Mouse (Mus musculus) mesoderm, embryonic 11.5 days (tissue): ENCODE measurements around the gene Olfr1428.
"Not testable (repeated sequence)": the region's sequence is repeated elsewhere in the genome, so short reads cannot be mapped to it uniquely, and the experiment has no call there.

Source experiments
- DNase-seq: peaks from one replicate; pipeline ENCODE4 v3.0.0-alpha.2; 2012; ENCODE audit warnings: low read depth, low spot score

The Olfr1428 gene

GRCm38 (mm10) chr19:12115797-12116196 lies at the start of gene Olfr1428:
Gene Olfr1428 (minus strand): TSS chr19:12115897.
- no peak for DNase-seq

GRCm38 (mm10) chr19:12145452-12145851 lies 29.8 kb upstream of the Olfr1428 start:
- DNase-seq = no peak

DNA sequence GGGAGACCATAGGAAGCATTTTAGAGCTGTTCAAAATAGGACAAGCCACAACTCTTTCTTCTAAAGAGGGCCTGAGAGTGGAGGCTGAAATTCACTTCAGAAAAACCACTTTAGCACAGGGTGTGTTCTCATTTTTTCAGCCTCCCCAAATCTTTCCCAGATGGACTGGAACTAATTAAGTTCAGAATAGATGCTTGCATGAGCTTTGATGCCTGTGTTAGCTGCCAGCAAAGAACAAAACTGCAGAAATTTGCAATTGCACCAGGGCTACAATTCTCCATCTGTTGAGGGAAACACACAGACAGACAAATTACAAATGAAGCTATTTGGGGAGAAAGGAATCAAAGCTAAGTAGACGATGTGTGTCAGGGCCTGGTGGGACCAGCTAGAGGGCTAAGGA lies 27.7 kb upstream of the Olfr1428 start:
- no peak for DNase-seq

DNA sequence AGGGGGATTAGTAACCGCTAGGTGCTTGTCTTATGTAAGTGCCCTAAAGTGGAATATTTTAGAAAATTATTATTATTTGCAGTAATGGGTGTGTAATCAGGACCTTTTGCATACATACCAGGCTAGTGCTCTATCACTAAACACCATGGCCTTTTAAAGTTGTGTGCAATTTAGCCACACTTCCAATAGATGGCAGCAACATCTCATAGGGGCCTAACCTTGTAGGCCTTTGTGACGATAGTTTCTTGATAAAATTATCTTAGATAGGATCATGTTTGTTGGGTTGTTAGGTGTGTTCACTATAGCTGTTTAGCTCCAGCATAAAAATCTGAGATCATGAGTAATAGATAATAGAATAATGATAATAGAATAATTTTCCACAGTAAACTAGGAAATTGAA lies 18.6 kb upstream of the Olfr1428 start:
- peak; percentile 18 for DNase-seq

GRCm38 (mm10) chr19:12123103-12123502 lies 7.4 kb upstream of the Olfr1428 start, which contains the start of gene Olfr76:
Gene Olfr76 (minus strand): TSS chr19:12123203.
- no peak for DNase-seq

DNA sequence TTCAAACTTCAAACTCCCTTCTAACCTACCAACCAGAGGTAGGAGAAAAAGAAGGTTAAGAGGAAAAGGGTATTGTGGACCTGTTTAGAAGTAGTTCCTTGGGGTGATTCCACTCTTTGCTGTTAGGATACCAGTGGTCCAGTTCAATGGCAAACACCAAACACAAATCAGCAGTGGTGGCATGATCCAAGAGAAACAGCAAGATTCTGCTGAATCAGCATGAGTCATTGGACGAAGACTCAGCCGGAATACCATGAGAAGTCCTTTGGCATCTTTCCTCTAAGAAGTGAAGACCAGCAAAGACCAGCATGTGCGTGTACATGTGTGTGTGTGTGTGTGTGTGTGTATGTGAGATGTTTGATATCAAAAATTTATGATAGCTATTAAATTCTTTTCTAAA lies 767 bp upstream of the Olfr1428 start:
- no peak for DNase-seq

- no peak for DNase-seq
Observed at GRCm38 (mm10) chr19:12113807-12114206, 1.9 kb downstream of the Olfr1428 start.

- no peak for DNase-seq
Observed at GRCm38 (mm10) chr19:12104541-12104940, 11.2 kb downstream of the Olfr1428 start.

DNA sequence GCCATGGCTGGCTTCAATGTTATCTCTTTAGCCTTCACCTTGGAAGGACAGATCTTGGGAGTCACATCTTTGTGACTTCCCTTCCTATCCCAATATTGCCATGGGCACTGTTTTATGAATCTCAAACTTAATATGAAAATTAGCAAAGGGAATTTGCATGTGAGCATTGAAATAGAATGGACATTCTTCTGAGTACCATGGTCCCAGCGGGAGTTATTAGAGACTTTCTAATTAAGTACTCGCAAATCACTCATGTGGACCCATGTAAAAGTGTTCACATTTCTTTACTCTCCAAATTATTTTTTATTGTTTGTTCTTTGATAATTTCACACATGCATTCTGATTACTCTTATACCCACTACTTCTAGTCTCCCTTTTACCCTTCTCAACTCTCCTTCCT lies 12.5 kb downstream of the Olfr1428 start, which contains the start of gene Olfr1427:
Gene Olfr1427 (minus strand): TSS at position 101 of the 400 bp plus-strand sequence.
- no peak for DNase-seq

DNA sequence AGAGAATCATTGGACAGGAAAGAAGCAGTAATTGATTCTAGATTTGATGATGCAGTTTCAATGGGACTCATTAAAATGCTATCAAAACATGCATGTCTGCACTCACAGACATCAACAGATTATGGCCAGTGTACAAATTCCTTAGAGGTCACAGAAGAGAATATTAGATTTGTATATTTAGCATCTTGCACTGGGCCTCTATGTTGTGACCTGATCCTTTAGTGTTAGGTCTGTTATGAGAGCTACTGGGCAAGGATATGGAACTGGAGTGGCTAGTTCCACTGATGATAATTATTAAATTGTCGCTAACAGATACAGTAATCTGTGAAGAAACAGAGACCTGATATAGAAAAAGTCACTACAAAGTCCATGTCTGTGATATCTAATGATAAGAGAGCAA lies 23.8 kb downstream of the Olfr1428 start, which contains the start of gene Olfr1426:
Gene Olfr1426 (minus strand): TSS at position 101 of the 400 bp plus-strand sequence.
- no peak for DNase-seq

DNA sequence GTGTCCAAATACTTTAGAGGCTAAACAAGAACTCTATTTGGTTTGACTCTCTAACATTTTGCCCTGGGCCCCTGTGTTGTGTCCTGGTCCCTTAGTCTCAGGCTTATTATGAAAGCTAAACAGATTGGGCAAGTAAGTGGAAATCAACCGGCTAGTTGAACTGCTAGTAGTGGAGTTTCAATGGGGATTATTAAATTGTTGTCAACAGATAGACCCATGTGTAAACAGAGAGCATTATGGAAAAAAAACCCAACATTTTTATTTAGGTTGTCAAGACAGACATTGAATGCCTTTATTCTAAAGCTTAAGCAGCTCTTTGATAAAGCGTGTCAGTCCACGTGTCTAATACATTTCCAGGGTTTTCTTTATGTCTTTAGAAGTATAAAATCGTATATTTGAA lies 38.1 kb downstream of the Olfr1428 start, which contains the start of gene Olfr1425:
Gene Olfr1425 (minus strand): TSS at position 101 of the 400 bp plus-strand sequence.
- not testable (repeated sequence) for DNase-seq

DNA sequence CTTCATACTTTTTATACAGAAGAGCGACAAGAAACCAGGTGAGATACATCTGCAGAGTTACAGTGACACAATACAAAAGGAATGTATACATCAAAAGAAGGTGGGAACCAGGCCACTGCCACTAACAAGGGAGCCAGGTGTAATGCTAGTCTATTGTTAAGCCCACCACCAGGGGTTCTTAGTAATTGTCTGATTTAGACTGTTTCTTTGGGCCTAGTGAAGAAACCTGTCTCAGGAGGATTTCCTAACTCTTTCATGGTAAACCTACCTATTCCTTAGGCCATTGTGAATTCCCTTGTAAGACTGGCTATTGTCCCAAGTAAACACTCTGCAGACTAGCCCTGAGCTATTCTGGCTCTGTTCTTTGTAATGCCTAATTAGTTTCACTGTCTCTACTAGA lies 46.2 kb downstream of the Olfr1428 start:
- not testable (repeated sequence) for DNase-seq

GRCm38 (mm10) chr19:12067806-12068205 lies 47.9 kb downstream of the Olfr1428 start:
- not testable (repeated sequence) for DNase-seq

GRCm38 (mm10) chr19:12062582-12062981 lies 53.1 kb downstream of the Olfr1428 start, which contains the start of gene Olfr1424:
Gene Olfr1424 (minus strand): TSS chr19:12062682.
- DNase-seq = not testable (repeated sequence)
